Mouse (Mus musculus): ENCODE measurements around the gene Tmem220. TPM values are rescaled to one million over a fixed set of nuclear protein-coding genes. Genes with fewer than 3 reads are reported as not detected.
A peak's percentile ranks its signal among the peaks of the same experiment; 100 is the strongest.

Gene Tmem220
- total and polyA plus RNA-seq, 2 experiments from 2014 or later, result 0.11 to 0.93 TPM

DNA sequence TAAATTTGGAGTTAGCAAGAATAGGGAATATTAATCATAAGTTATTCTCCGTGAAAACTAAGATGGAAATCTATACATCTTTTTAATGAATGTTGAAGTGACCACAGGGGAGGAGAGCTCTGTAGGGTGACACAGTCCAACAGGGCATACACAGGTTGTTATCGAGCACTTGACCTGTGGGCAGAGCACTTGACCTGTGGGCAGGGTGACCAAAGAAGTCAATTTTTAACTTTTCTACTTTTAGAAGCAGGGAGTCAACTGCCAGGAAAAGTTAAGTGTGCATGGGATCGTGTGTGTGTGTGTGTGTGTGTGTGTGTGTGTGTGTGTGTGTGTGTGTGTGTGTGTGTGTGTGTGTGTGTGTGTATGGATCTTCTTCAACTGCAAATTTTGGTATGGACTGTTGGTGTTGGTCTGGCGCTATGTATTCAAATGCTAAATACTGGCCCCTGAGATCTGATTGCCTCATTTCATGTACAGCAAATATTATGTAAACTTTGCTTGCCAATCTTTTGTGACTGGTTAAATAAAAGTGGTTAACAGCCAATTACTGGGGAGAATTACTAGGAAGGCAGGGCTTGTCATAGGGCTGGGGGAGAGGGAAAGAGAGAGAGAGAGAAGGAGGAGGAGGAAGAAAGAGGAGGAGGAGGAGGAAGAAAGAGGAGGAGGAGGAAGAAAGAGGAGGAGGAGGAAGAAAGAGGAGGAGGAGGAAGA lies 10.0 kb downstream of the Tmem220 start:
- no peaks in the 10 kb centered on the region for H3K9me3 ChIP-seq (ENCODE audit: low read length)
- no peak overlapping the region for H3K4me3 ChIP-seq (ENCODE audit: low read depth, low read length)
- H3K4me2 ChIP-seq (ENCODE audit: low read depth, low read length, poor library complexity, severe bottlenecking), result no peak overlapping the region
- H3K27me3 ChIP-seq (ENCODE audit: insufficient read depth, low read length), result no peaks in the 10 kb centered on the region
- no peak overlapping the region for H3K9ac ChIP-seq (replicated peaks; ENCODE audit: low read length, poor library complexity, severe bottlenecking)
- no peak for TF ChIP-seq CTCF (IDR thresholded peaks at IDR 0.05)
- ATAC-seq (ENCODE audit: low FRiP score) (no peak), DNase-seq (ENCODE audit: low spot score) (no peak)
- 83% methylated on average over 4 of the region's 4 CpGs for WGBS
- H3K36me3 ChIP-seq (ENCODE audit: insufficient read depth, low read length), result peaks cover 6% of the 10 kb centered on the region; the same call in 1 of the 2 replicates
- H3K4me1 ChIP-seq (ENCODE audit: insufficient read depth, low read length), result no peaks in the 10 kb centered on the region
- H3K27ac ChIP-seq (ENCODE audit: low read depth, low read length), result no peak overlapping the region

- Histone ChIP-seq H3K27me3 (ENCODE audit: insufficient read depth, low read length) (no peaks in the 10 kb centered on the region), H3K27ac (ENCODE audit: low read depth, low read length) (no peak overlapping the region), H3K4me1 (ENCODE audit: insufficient read depth, low read length) (no peaks in the 10 kb centered on the region), H3K4me3 (ENCODE audit: low read depth, low read length) (no peak overlapping the region), H3K9ac (replicated peaks; ENCODE audit: low read length, poor library complexity, severe bottlenecking) (no peak overlapping the region), H3K4me2 (ENCODE audit: low read depth, low read length, poor library complexity, severe bottlenecking) (no peak overlapping the region), H3K9me3 (ENCODE audit: low read length) (no peaks in the 10 kb centered on the region), H3K36me3 (ENCODE audit: insufficient read depth, low read length) (peaks cover 17% of the 10 kb centered on the region)
- DNase-seq (ENCODE audit: low spot score) (no peak), ATAC-seq (ENCODE audit: low FRiP score) (no peak)
- no peak for TF ChIP-seq CTCF (IDR thresholded peaks at IDR 0.05)
- WGBS, result 92% methylated on average over 6 of the region's 6 CpGs
These were observed 11.3 kb downstream of the Tmem220 start for GRCm38 (mm10) chr11:67036229-67036628.

DNA sequence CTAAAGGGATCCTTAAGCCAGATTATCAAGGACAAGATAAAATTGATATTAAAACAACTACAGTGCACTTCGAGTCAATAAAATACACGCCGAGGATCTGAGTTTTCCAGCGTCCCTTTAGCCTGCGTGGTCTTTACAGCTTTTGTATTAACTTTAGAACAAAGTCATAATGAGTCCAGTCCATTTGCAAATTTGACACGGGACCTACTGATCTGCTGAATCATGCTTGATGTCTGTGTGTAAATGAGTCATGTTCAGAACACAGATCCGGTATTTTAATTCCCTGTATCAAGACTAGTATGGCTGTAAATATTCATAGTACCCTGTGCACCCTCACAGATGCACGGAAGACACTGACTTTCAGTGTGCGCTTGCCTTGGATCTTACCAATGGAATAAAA lies 11.9 kb downstream of the Tmem220 start:
- no peak overlapping the region for H3K4me3 ChIP-seq (ENCODE audit: low read depth, low read length)
- H3K36me3 ChIP-seq (ENCODE audit: insufficient read depth, low read length), result peaks cover 23% of the 10 kb centered on the region
- ATAC-seq (ENCODE audit: low FRiP score), result no peak
- WGBS, result 94% methylated on average over 9 of the region's 9 CpGs
- no peak overlapping the region for H3K4me2 ChIP-seq (ENCODE audit: low read depth, low read length, poor library complexity, severe bottlenecking)
- H3K9ac ChIP-seq (replicated peaks; ENCODE audit: low read length, poor library complexity, severe bottlenecking), result no peak overlapping the region
- H3K27ac ChIP-seq (ENCODE audit: low read depth, low read length), result no peak overlapping the region
- TF ChIP-seq CTCF (IDR thresholded peaks at IDR 0.05), result no peak
- no peaks in the 10 kb centered on the region for H3K9me3 ChIP-seq (ENCODE audit: low read length)
- no peak for DNase-seq (ENCODE audit: low spot score)
- H3K4me1 ChIP-seq (ENCODE audit: insufficient read depth, low read length), result no peaks in the 10 kb centered on the region
- no peaks in the 10 kb centered on the region for H3K27me3 ChIP-seq (ENCODE audit: insufficient read depth, low read length)

DNA sequence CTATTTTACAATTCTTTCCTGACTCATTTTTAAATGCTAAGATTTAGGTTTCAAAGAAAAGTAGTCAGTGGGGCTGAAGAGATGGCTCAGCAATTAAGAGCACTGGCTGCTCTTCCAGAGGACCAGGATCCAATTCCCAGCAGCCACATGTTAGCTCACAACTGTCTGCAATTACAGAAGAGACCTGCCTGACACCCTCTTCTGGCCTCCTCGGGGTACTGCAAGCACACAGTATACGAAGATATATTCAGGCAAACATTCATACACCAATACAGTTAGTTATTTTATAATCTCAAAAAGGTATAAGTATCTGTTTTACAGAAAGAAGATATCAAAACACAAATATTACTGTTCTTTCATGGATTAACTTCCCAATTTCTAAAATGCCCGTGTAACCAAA lies 14.8 kb downstream of the Tmem220 start:
- H3K4me1 ChIP-seq (ENCODE audit: insufficient read depth, low read length), result no peaks in the 10 kb centered on the region
- no peaks in the 10 kb centered on the region for H3K27me3 ChIP-seq (ENCODE audit: insufficient read depth, low read length)
- ATAC-seq (ENCODE audit: low FRiP score), result no peak
- peaks cover 23% of the 10 kb centered on the region for H3K36me3 ChIP-seq (ENCODE audit: insufficient read depth, low read length)
- no peak for DNase-seq (ENCODE audit: low spot score)
- H3K4me3 ChIP-seq (ENCODE audit: low read depth, low read length), result no peak overlapping the region
- TF ChIP-seq CTCF (IDR thresholded peaks at IDR 0.05), result peak; percentile 29
- H3K27ac ChIP-seq (ENCODE audit: low read depth, low read length), result no peak overlapping the region
- no peak overlapping the region for H3K9ac ChIP-seq (replicated peaks; ENCODE audit: low read length, poor library complexity, severe bottlenecking)
- no peak overlapping the region for H3K4me2 ChIP-seq (ENCODE audit: low read depth, low read length, poor library complexity, severe bottlenecking)
- 92% methylated on average over 3 of the region's 3 CpGs for WGBS
- H3K9me3 ChIP-seq (ENCODE audit: low read length), result no peaks in the 10 kb centered on the region

GRCm38 (mm10) chr11:67040483-67040882 lies 15.5 kb downstream of the Tmem220 start:
- Histone ChIP-seq H3K27me3 (ENCODE audit: insufficient read depth, low read length) (no peaks in the 10 kb centered on the region), H3K4me1 (ENCODE audit: insufficient read depth, low read length) (no peaks in the 10 kb centered on the region), H3K4me3 (ENCODE audit: low read depth, low read length) (no peak overlapping the region), H3K9ac (replicated peaks; ENCODE audit: low read length, poor library complexity, severe bottlenecking) (no peak overlapping the region), H3K27ac (ENCODE audit: low read depth, low read length) (no peak overlapping the region), H3K36me3 (ENCODE audit: insufficient read depth, low read length) (peaks cover 23% of the 10 kb centered on the region), H3K9me3 (ENCODE audit: low read length) (no peaks in the 10 kb centered on the region), H3K4me2 (ENCODE audit: low read depth, low read length, poor library complexity, severe bottlenecking) (no peak overlapping the region)
- 97% methylated on average over 6 of the region's 6 CpGs for WGBS
- TF ChIP-seq CTCF (IDR thresholded peaks at IDR 0.05), result no peak
- DNase-seq (ENCODE audit: low spot score) (no peak), ATAC-seq (ENCODE audit: low FRiP score) (no peak)

DNA sequence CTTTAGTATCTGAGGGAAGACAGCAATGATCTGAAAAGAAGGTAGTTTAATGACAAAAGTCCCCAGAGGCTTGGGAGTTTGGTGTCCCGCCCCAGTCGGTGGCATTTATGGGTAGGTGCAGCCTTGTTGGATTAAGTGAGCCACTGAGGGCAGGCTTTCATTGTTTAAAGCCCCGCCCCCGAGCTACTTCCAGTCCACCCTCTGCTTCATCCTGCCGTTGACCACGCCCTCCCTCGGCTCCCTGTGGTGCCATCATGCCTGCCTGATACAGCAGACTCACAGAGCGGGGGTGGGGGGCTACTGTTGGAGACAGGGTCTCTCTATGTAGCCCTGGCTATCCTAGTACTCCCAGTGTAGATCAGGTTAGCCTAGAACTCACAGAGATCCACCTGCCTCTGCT lies 18.1 kb downstream of the Tmem220 start:
- Histone ChIP-seq H3K4me1 (ENCODE audit: insufficient read depth, low read length) (no peaks in the 10 kb centered on the region), H3K4me2 (ENCODE audit: low read depth, low read length, poor library complexity, severe bottlenecking) (no peak overlapping the region), H3K9me3 (ENCODE audit: low read length) (no peaks in the 10 kb centered on the region), H3K36me3 (ENCODE audit: insufficient read depth, low read length) (peaks cover 23% of the 10 kb centered on the region), H3K9ac (replicated peaks; ENCODE audit: low read length, poor library complexity, severe bottlenecking) (no peak overlapping the region), H3K4me3 (ENCODE audit: low read depth, low read length) (no peak overlapping the region), H3K27ac (ENCODE audit: low read depth, low read length) (no peak overlapping the region), H3K27me3 (ENCODE audit: insufficient read depth, low read length) (no peaks in the 10 kb centered on the region)
- DNase-seq (ENCODE audit: low spot score) (no peak), ATAC-seq (ENCODE audit: low FRiP score) (no peak)
- TF ChIP-seq CTCF (IDR thresholded peaks at IDR 0.05), result no peak
- WGBS, result 42% methylated on average over 8 of the region's 8 CpGs

All from midbrain, postnatal 0 days (tissue).